Mouse (Mus musculus): ENCODE data around the gene Kcnj6. TPM values are rescaled to one million over a fixed set of nuclear protein-coding genes. Genes with fewer than 3 reads are reported as not detected.

Gene Kcnj6
- polyA plus RNA-seq, 1 experiment from 2014 or later = 0.23 TPM

- DNase-seq (ENCODE audit: low spot score) = no peak
- H3K4me1 ChIP-seq = no peaks in the 10 kb centered on the region
- H3K36me3 ChIP-seq = no peaks in the 10 kb centered on the region
- H3K27me3 ChIP-seq (ENCODE audit: insufficient read depth, poor library complexity, severe bottlenecking) = no peaks in the 10 kb centered on the region
- WGBS = 43% methylated on average over 14 of the region's 14 CpGs
- no peak overlapping the region for H3K27ac ChIP-seq
- H3K4me3 ChIP-seq = no peak overlapping the region
- H3K9me3 ChIP-seq = no peaks in the 10 kb centered on the region
Observed at GRCm38 (mm10) chr16:94972080-94972855, 25.2 kb downstream of the Kcnj6 start.

GRCm38 (mm10) chr16:94968941-94969340 lies 28.6 kb downstream of the Kcnj6 start:
- no peak overlapping the region for H3K4me3 ChIP-seq
- H3K27ac ChIP-seq = no peak overlapping the region
- 72% methylated on average over 6 of the region's 6 CpGs for whole genome bisulfite sequencing
- DNase-seq (ENCODE audit: low spot score) = no peak
- H3K9me3 ChIP-seq = no peaks in the 10 kb centered on the region
- no peaks in the 10 kb centered on the region for H3K4me1 ChIP-seq
- no peaks in the 10 kb centered on the region for H3K36me3 ChIP-seq
- no peaks in the 10 kb centered on the region for H3K27me3 ChIP-seq (ENCODE audit: insufficient read depth, poor library complexity, severe bottlenecking)

- Histone ChIP-seq H3K27me3 (ENCODE audit: insufficient read depth, poor library complexity, severe bottlenecking) (no peaks in the 10 kb centered on the region), H3K36me3 (no peaks in the 10 kb centered on the region), H3K4me1 (no peaks in the 10 kb centered on the region), H3K27ac (no peak overlapping the region), H3K9me3 (no peaks in the 10 kb centered on the region), H3K4me3 (no peak overlapping the region)
- WGBS = 77% methylated on average over 2 of the region's 2 CpGs
- no peak for DNase-seq (ENCODE audit: low spot score)
Observed at GRCm38 (mm10) chr16:94968472-94968871, 29.0 kb downstream of the Kcnj6 start.

DNA sequence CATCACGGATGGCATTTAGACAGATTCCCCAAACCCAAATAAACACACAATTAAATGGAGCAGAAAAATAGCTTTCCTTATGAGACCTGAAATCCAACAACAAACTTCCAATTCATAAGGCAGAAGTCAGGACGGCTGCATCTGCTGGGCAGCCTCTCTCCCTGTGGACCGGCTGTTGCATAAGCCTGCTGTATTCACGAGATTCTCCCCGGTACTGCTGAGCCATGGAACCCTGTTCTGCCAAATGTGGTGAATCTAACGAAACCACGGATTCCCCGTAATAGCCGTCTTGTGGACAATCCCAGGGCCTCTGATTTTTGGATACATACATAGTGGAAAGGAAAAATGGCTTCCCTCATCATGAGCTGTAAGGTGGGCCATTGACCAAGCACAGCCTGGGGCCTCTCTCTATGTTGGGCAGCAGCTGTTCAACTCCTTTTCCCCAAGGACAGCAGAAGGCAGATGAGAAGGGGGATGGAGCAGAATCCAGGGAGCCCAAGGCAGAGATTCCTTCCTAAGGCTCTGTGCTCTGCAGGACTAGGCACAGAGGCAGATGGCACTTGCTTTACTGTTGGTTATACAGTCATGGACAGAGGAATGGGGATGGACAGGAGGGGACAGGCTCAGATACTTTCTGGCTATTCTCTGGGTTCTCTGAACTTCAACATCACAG lies 40.2 kb downstream of the Kcnj6 start:
- H3K27ac ChIP-seq = no peak overlapping the region
- no peaks in the 10 kb centered on the region for H3K27me3 ChIP-seq (ENCODE audit: insufficient read depth, poor library complexity, severe bottlenecking)
- H3K4me1 ChIP-seq = no peaks in the 10 kb centered on the region
- WGBS = 85% methylated on average over 9 of the region's 9 CpGs
- DNase-seq (ENCODE audit: low spot score) = no peak
- H3K36me3 ChIP-seq = no peaks in the 10 kb centered on the region
- H3K9me3 ChIP-seq = no peaks in the 10 kb centered on the region
- no peak overlapping the region for H3K4me3 ChIP-seq

DNA sequence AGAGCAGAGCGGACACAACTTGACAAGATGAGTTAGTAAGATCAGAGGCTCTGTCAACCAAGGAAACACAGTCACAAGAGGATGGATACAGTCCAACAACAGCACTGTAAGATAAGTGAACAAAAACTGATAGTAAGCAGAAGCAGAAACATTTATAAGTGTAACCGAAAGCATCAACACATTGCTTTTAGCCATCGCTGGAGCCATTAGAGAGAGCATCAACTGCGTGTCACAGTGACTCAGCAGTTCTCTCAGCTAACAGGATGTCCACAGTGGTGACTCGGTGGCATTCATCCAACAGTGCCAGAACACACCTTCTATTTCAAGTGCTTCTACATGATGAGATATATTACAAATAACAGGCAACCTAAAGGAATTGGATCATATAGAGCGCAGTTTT lies 41.1 kb downstream of the Kcnj6 start:
- WGBS = 86% methylated on average over 6 of the region's 6 CpGs
- Histone ChIP-seq H3K27ac (no peak overlapping the region), H3K36me3 (no peaks in the 10 kb centered on the region), H3K4me3 (no peak overlapping the region), H3K9me3 (no peaks in the 10 kb centered on the region), H3K27me3 (ENCODE audit: insufficient read depth, poor library complexity, severe bottlenecking) (no peaks in the 10 kb centered on the region), H3K4me1 (no peaks in the 10 kb centered on the region)
- no peak for DNase-seq (ENCODE audit: low spot score)

DNA sequence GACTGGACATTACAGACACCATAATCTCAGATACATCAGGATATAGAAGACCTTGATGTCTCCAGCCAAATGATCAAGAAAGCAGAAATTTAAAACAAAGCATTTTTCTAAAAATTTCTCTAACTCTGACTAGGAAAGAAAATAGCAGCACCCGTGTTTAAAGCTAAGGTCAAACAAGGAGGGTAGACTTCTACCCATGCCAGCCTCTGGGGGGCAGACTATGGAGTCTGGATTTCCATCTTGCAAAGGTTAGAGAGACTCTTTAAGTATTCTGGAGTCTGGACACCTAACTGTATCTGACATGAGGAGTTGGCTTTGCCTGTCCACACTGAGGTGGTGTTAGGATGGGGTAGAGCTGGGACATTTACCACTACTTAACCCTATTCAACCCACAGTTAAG lies 44.2 kb downstream of the Kcnj6 start:
- DNase-seq (ENCODE audit: low spot score) = no peak
- Histone ChIP-seq H3K27ac (no peak overlapping the region), H3K36me3 (no peaks in the 10 kb centered on the region), H3K9me3 (no peaks in the 10 kb centered on the region), H3K27me3 (ENCODE audit: insufficient read depth, poor library complexity, severe bottlenecking) (no peaks in the 10 kb centered on the region), H3K4me3 (no peak overlapping the region), H3K4me1 (no peaks in the 10 kb centered on the region)
- WGBS = 75% methylated on average over 1 of the region's 1 CpGs

- 82% methylated on average over 7 of the region's 7 CpGs for WGBS
- no peak overlapping the region for H3K27ac ChIP-seq
- no peaks in the 10 kb centered on the region for H3K4me1 ChIP-seq
- no peaks in the 10 kb centered on the region for H3K9me3 ChIP-seq
- H3K27me3 ChIP-seq (ENCODE audit: insufficient read depth, poor library complexity, severe bottlenecking) = no peaks in the 10 kb centered on the region
- no peak overlapping the region for H3K4me3 ChIP-seq
- no peaks in the 10 kb centered on the region for H3K36me3 ChIP-seq
- no peak for DNase-seq (ENCODE audit: low spot score)
Observed at GRCm38 (mm10) chr16:94949172-94949571, 48.3 kb downstream of the Kcnj6 start.

- Histone ChIP-seq H3K4me1 (no peaks in the 10 kb centered on the region), H3K9me3 (no peaks in the 10 kb centered on the region), H3K27me3 (ENCODE audit: insufficient read depth, poor library complexity, severe bottlenecking) (no peaks in the 10 kb centered on the region), H3K4me3 (no peak overlapping the region), H3K36me3 (no peaks in the 10 kb centered on the region), H3K27ac (no peak overlapping the region)
- WGBS = 78% methylated on average over 5 of the region's 5 CpGs
- no peak for DNase-seq (ENCODE audit: low spot score)
Observed at GRCm38 (mm10) chr16:94946848-94947247, 50.7 kb downstream of the Kcnj6 start.

DNA sequence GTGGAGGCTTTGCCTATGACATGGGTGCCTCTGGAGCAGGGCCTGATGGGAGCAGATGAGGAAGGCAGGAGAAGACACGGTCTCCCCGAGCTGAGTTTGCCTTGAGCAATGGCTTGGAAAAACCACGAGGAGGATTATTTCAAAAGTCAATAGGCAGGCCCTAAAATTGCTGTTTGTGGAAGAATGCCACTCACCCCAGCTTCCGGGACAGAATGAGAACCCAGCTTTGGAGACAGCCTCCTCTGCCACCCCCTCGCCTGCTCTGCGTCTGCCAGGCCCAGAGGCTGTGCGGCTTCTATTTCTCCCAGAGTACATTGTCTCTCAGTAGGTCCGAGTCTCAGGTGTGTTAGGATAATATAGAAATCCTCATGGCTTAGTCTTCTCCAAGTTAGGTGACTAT lies 64.8 kb downstream of the Kcnj6 start:
- Histone ChIP-seq H3K36me3 (no peaks in the 10 kb centered on the region), H3K27ac (no peak overlapping the region), H3K4me3 (no peak overlapping the region), H3K27me3 (ENCODE audit: insufficient read depth, poor library complexity, severe bottlenecking) (peaks cover 21% of the 10 kb centered on the region), H3K9me3 (no peaks in the 10 kb centered on the region), H3K4me1 (peaks cover 7% of the 10 kb centered on the region)
- no peak for DNase-seq (ENCODE audit: low spot score)
- WGBS = 74% methylated on average over 8 of the region's 8 CpGs

- 7% methylated on average over 21 of the region's 21 CpGs for WGBS
- Histone ChIP-seq H3K4me1 (peaks cover 7% of the 10 kb centered on the region), H3K36me3 (no peaks in the 10 kb centered on the region), H3K4me3 (peak overlapping the region; percentile 39), H3K27me3 (ENCODE audit: insufficient read depth, poor library complexity, severe bottlenecking) (peaks cover 21% of the 10 kb centered on the region), H3K9me3 (no peaks in the 10 kb centered on the region), H3K27ac (no peak overlapping the region)
- DNase-seq (ENCODE audit: low spot score) = no peak
Observed at GRCm38 (mm10) chr16:94931343-94932301, 65.9 kb downstream of the Kcnj6 start.

DNA sequence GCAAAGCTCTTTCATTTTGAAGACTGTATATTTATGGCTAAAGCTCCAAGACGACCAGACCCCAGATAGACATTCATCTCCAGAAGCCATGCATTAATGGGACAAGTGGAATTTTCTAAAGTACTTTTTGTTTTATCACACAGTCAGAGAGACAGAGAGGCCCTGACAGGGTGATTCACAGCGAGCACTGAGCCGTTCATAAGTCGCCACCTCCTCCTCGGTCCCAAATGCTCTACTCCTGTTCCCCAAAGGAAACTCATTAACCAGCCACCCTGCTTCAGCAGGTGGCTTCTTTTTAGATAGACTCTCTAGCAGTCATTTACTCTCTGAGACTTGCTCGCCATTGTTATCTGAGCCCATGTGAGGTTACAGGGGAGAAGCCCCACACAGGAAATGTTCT lies 72.1 kb downstream of the Kcnj6 start:
- no peaks in the 10 kb centered on the region for H3K27me3 ChIP-seq (ENCODE audit: insufficient read depth, poor library complexity, severe bottlenecking)
- H3K9me3 ChIP-seq = no peaks in the 10 kb centered on the region
- H3K27ac ChIP-seq = no peak overlapping the region
- DNase-seq (ENCODE audit: low spot score) = no peak
- H3K4me3 ChIP-seq = no peak overlapping the region
- H3K4me1 ChIP-seq = no peaks in the 10 kb centered on the region
- 56% methylated on average over 6 of the region's 6 CpGs for WGBS
- no peaks in the 10 kb centered on the region for H3K36me3 ChIP-seq

DNA sequence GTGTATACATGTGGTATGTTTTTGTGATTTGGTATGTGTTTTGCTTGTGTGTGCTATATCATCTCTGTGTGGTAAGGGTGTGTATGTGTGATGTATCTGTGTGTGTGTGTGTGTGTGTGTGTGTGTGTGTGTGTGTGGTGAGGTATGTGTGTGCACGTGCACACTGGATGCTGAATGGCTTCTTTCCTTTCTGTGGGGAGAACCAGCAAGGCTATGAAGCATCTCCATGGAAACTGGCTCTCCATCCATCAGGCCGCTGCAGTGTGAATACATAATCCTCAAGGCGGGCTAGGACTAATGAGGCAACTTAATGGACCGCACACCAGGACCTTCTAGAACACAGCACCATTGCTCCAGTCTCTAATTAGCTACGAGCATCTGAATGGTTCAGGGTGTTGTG lies 78.3 kb downstream of the Kcnj6 start:
- no peaks in the 10 kb centered on the region for H3K36me3 ChIP-seq
- no peak overlapping the region for H3K27ac ChIP-seq
- H3K4me1 ChIP-seq = no peaks in the 10 kb centered on the region
- H3K9me3 ChIP-seq = no peaks in the 10 kb centered on the region
- H3K27me3 ChIP-seq (ENCODE audit: insufficient read depth, poor library complexity, severe bottlenecking) = no peaks in the 10 kb centered on the region
- 80% methylated on average over 5 of the region's 5 CpGs for WGBS
- no peak overlapping the region for H3K4me3 ChIP-seq
- no peak for DNase-seq (ENCODE audit: low spot score)

- 0 out of 2 replicates have a peak, but pooled peaks cover 9% of the 10 kb centered on the region for H3K4me1 ChIP-seq
- no peaks in the 10 kb centered on the region for H3K27me3 ChIP-seq (ENCODE audit: insufficient read depth, poor library complexity, severe bottlenecking)
- no peak for DNase-seq (ENCODE audit: low spot score)
- H3K27ac ChIP-seq = no peak overlapping the region
- 78% methylated on average over 4 of the region's 4 CpGs for WGBS
- no peaks in the 10 kb centered on the region for H3K9me3 ChIP-seq
- no peaks in the 10 kb centered on the region for H3K36me3 ChIP-seq
- no peak overlapping the region for H3K4me3 ChIP-seq
Observed at GRCm38 (mm10) chr16:94906026-94906425, 91.5 kb downstream of the Kcnj6 start.
